Mouse (Mus musculus) neural tube, embryonic 11.5 days (tissue): Measurements from ENCODE around the gene Cacfd1. TPM values are rescaled to one million over a fixed set of nuclear protein-coding genes. Genes with fewer than 3 reads are reported as not detected.

Source experiments
- ATAC-seq: fragments of 200-750 bp; cut with Nextera tagmentation; 2 replicates; pipeline ENCODE4 v1.8.0; 2017; ENCODE audit warnings: moderate number of reproducible peaks, mild to moderate bottlenecking, moderate TSS enrichment, moderate library complexity; ENCODE audit not compliant: insufficient read depth, low FRiP score, low TSS enrichment
- DNase-seq: peaks from one replicate; pipeline ENCODE4 v3.0.0-alpha.2; 2015; ENCODE audit warnings: low spot score
- H3K27ac ChIP-seq: fragments of 300-500 bp; sonication (generic); 2 replicates; pipeline ENCODE4 v1.5.1; 2014; ENCODE audit warnings: low read depth, mild to moderate bottlenecking, low read length
- H3K27me3 ChIP-seq: fragments of 300-500 bp; sonication (generic); 2 replicates; pipeline ENCODE4 v1.6.1; 2014; ENCODE audit warnings: mild to moderate bottlenecking, low read length, mixed read lengths; ENCODE audit not compliant: control insufficient read depth, insufficient read depth
- H3K36me3 ChIP-seq: fragments of 300-500 bp; sonication (generic); 2 replicates; pipeline ENCODE4 v1.6.1; 2014; ENCODE audit warnings: mild to moderate bottlenecking, low read length, moderate library complexity, mixed read lengths; ENCODE audit not compliant: control insufficient read depth, insufficient read depth
- H3K4me1 ChIP-seq: fragments of 300-500 bp; sonication (generic); 2 replicates; pipeline ENCODE4 v1.6.1; 2014; ENCODE audit warnings: low read length, mixed read lengths; ENCODE audit not compliant: control insufficient read depth, insufficient read depth
- H3K4me2 ChIP-seq: fragments of 300-500 bp; sonication (generic); 2 replicates; pipeline ENCODE4 v1.6.1; 2014; ENCODE audit warnings: low read depth, mild to moderate bottlenecking, moderate library complexity
- H3K4me3 ChIP-seq: fragments of 300-500 bp; sonication (generic); 2 replicates; pipeline ENCODE4 v1.5.1; 2014; ENCODE audit warnings: low read depth, low read length
- H3K9ac ChIP-seq: fragments of 300-500 bp; sonication (generic); 2 replicates; pipeline ENCODE4 v1.6.1; 2014; ENCODE audit warnings: mild to moderate bottlenecking, low read length
- H3K9me3 ChIP-seq: fragments of 300-500 bp; sonication (generic); 2 replicates; pipeline ENCODE4 v1.6.1; 2016; ENCODE audit warnings: low read length; ENCODE audit not compliant: control insufficient read depth
- WGBS: fragments of 180-500 bp; shearing (Covaris S2); extraction: QIAGEN DNeasy Blood & Tissue Kit; methylation state at CpG from one replicate; pipeline ENCODE4 v1.1.7; 2014; 5-methylcytosine and 5-hydroxymethylcytosine counted together
- polyA plus RNA-seq: library from polyadenylated mRNA; unstranded; fragments of >200 nt; fragmentation: Nextera tagmentation; extraction: Ambion mirVana; gene quantifications from 2 replicates; pipeline ENCODE4 v1.2.1, GENCODE M21; 2014

Gene Cacfd1
- polyA plus RNA-seq, 1 experiment from 2014 or later, result 121 TPM

- 65% methylated on average over 2 of the region's 2 CpGs for WGBS
- H3K9me3 ChIP-seq, result no peaks in the 10 kb centered on the region
- no peaks in the 10 kb centered on the region for H3K27me3 ChIP-seq
- no peak overlapping the region for H3K27ac ChIP-seq
- no peak overlapping the region for H3K4me2 ChIP-seq
- no peak overlapping the region for H3K9ac ChIP-seq
- H3K4me3 ChIP-seq, result no peak overlapping the region
- ATAC-seq (no peak), DNase-seq (no peak)
- peaks cover 3% of the 10 kb centered on the region; the same call in 1 of the 2 replicates for H3K4me1 ChIP-seq
- no peaks in the 10 kb centered on the region for H3K36me3 ChIP-seq
These were observed 22.6 kb downstream of the Cacfd1 start for GRCm38 (mm10) chr2:27032361-27032760.

GRCm38 (mm10) chr2:27036003-27036402 lies 26.3 kb downstream of the Cacfd1 start:
- 70% methylated on average over 3 of the region's 3 CpGs for WGBS

GRCm38 (mm10) chr2:27037008-27037407 lies 27.3 kb downstream of the Cacfd1 start:
- no peak overlapping the region for H3K27ac ChIP-seq
- no peak overlapping the region for H3K4me2 ChIP-seq
- no peaks in the 10 kb centered on the region for H3K36me3 ChIP-seq
- 62% methylated on average over 4 of the region's 4 CpGs for WGBS
- no peaks in the 10 kb centered on the region for H3K9me3 ChIP-seq
- DNase-seq (no peak), ATAC-seq (no peak)
- no peak overlapping the region for H3K4me3 ChIP-seq
- H3K27me3 ChIP-seq, result no peaks in the 10 kb centered on the region
- no peaks in the 10 kb centered on the region for H3K4me1 ChIP-seq
- no peak overlapping the region for H3K9ac ChIP-seq

More at GRCm38 (mm10) chr2:27036003-27036402, 26.3 kb downstream of the Cacfd1 start:
- Histone ChIP-seq H3K27ac (no peak overlapping the region), H3K9ac (no peak overlapping the region), H3K4me3 (no peak overlapping the region), H3K9me3 (no peaks in the 10 kb centered on the region), H3K4me1 (no peaks in the 10 kb centered on the region), H3K36me3 (no peaks in the 10 kb centered on the region), H3K4me2 (no peak overlapping the region), H3K27me3 (no peaks in the 10 kb centered on the region)
- no peak for ATAC-seq
- DNase-seq, result no peak

DNA sequence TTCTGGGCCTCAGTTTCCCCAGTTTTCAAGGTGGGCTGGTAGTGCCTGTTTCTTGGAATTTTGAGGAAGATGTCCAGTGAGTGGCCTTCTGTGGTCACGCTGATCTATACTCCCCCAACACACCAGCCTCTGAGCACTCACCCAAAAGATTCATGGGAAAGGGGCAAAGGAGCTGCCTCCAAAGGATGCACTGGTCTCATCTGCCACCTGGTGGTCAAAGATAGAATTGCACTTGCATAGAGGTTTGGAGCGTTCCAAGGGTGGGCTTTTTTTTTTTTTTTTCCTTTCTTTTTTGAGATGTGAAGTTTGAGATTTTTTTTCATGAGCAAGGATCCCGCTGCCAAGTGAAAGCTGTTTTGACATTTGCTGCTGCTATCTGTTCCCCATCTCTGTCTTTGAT lies 28.9 kb downstream of the Cacfd1 start:
- Histone ChIP-seq H3K9me3 (no peaks in the 10 kb centered on the region), H3K4me2 (no peak overlapping the region), H3K27me3 (no peaks in the 10 kb centered on the region), H3K36me3 (no peaks in the 10 kb centered on the region), H3K4me3 (no peak overlapping the region), H3K4me1 (no peaks in the 10 kb centered on the region), H3K9ac (no peak overlapping the region), H3K27ac (no peak overlapping the region)
- DNase-seq (peak; percentile 78), ATAC-seq (no peak)
- WGBS, result 1% methylated on average over 3 of the region's 3 CpGs

DNA sequence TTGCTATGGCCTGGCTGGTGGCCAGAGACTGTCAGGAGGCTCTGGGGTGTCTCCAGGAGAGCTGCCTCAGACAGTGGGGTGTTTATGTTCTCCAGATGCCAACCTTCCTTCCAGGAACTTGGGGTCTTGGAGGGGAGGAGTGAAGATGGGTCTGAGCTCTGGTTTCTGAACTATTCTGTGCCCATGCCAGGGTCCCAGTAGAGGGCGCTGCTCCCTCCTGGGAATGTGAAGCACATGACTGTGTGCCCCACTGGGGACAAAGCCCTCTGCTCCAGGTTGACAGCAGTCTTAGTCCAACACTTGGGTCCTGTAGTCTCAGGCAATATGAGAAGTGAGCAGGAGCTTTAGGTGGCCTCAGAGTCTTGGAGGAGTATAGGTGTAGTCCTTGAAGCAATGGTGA lies 29.6 kb downstream of the Cacfd1 start:
- no peaks in the 10 kb centered on the region for H3K4me1 ChIP-seq
- H3K27me3 ChIP-seq, result no peaks in the 10 kb centered on the region
- no peaks in the 10 kb centered on the region for H3K36me3 ChIP-seq
- 6% methylated on average over 1 of the region's 1 CpGs for WGBS
- ATAC-seq, result no peak
- DNase-seq, result peak; percentile 41
- H3K9ac ChIP-seq, result no peak overlapping the region
- no peak overlapping the region for H3K4me2 ChIP-seq
- H3K4me3 ChIP-seq, result no peak overlapping the region
- H3K27ac ChIP-seq, result no peak overlapping the region
- H3K9me3 ChIP-seq, result no peaks in the 10 kb centered on the region

DNA sequence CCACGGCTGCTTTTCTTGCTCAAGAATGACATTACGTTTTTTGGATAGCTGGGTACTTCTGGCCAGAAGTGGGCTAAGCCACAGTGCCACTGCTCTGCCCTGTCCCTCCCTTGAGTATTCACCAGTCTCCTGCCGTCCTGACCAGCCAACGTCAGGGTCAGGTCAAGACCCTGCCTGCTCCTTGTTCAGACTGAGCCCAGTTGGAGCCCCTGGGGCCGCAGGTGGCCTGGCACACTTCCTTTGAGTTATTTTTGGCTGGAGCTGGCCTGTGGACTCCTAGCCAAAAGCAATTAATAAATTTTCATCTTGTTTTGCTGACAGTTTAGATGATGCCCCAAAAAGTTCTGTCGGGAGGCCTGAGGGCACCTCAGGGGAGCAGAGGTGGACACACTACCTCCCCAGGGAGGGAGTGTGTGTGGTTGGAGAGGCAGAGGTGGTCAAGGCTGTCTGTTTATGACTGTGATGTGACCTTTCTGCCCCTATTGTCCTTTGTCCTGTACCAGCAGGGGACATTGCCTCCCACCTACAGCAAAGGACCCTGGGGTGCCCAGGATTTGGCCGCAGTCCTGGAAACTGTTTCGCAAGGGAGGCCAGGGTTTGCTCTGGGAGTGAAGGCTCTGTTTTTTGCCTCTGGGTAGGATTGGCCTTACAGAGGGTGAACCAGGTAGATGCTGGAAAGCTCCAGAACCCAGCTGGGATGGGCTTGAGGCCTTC lies 32.6 kb downstream of the Cacfd1 start:
- Histone ChIP-seq H3K36me3 (no peaks in the 10 kb centered on the region), H3K9me3 (no peaks in the 10 kb centered on the region), H3K4me1 (no peaks in the 10 kb centered on the region), H3K27ac (no peak overlapping the region), H3K4me2 (no peak overlapping the region), H3K9ac (no peak overlapping the region), H3K4me3 (no peak overlapping the region), H3K27me3 (no peaks in the 10 kb centered on the region)
- DNase-seq, result no peak
- no peak for ATAC-seq
- WGBS, result 68% methylated on average over 8 of the region's 8 CpGs

DNA sequence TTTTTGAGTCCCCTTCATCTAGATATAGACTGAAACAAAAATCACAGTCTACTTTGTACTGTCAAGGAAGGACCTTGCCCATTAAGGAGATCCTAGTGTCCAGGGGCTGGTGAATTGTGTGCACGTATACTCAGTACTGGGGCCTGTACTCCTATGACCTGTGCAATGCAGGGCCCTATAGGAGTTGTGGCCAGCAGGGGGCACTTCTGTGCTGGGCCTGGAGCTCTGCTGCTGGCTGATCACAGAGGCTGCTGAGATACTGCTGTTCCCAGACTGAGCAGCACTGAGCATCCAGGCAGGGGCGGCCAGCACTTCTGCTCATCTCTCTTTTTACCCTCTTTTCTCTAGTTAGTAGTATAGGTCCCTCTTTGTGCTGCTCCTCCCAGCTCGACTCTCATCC lies 33.7 kb downstream of the Cacfd1 start:
- Histone ChIP-seq H3K4me1 (no peaks in the 10 kb centered on the region), H3K36me3 (no peaks in the 10 kb centered on the region), H3K27me3 (no peaks in the 10 kb centered on the region), H3K9me3 (no peaks in the 10 kb centered on the region), H3K9ac (no peak overlapping the region), H3K27ac (no peak overlapping the region), H3K4me3 (no peak overlapping the region), H3K4me2 (no peak overlapping the region)
- 35% methylated on average over 3 of the region's 3 CpGs for WGBS
- ATAC-seq (peak; percentile 82), DNase-seq (peak; percentile 85)

- H3K36me3 ChIP-seq, result no peaks in the 10 kb centered on the region
- H3K9ac ChIP-seq, result no peak overlapping the region
- H3K4me3 ChIP-seq, result no peak overlapping the region
- H3K4me1 ChIP-seq, result no peaks in the 10 kb centered on the region
- 72% methylated on average over 4 of the region's 4 CpGs for whole genome bisulfite sequencing
- H3K27me3 ChIP-seq, result no peaks in the 10 kb centered on the region
- no peaks in the 10 kb centered on the region for H3K9me3 ChIP-seq
- ATAC-seq, result no peak
- DNase-seq, result no peak
- H3K27ac ChIP-seq, result no peak overlapping the region
- H3K4me2 ChIP-seq, result no peak overlapping the region
These were observed 34.4 kb downstream of the Cacfd1 start for GRCm38 (mm10) chr2:27044166-27044565.

GRCm38 (mm10) chr2:27044641-27045040 lies 34.9 kb downstream of the Cacfd1 start:
- Histone ChIP-seq H3K4me2 (no peak overlapping the region), H3K4me3 (no peak overlapping the region), H3K36me3 (no peaks in the 10 kb centered on the region), H3K4me1 (no peaks in the 10 kb centered on the region), H3K27me3 (no peaks in the 10 kb centered on the region), H3K9ac (no peak overlapping the region), H3K9me3 (no peaks in the 10 kb centered on the region), H3K27ac (no peak overlapping the region)
- WGBS, result 72% methylated on average over 3 of the region's 3 CpGs
- ATAC-seq (no peak), DNase-seq (no peak)
